Mouse (Mus musculus) liver, embryonic 14.5 days (tissue): ENCODE measurements at regions not wholly inside any gene's neighbourhood (a gene's known extent, or its start where the extent isn't known, plus 50 kb on each side); places are given as distances from the start of the nearest gene placed in this dataset.

Experiments
- ATAC-seq: fragments of 200-750 bp; cut with Nextera tagmentation; 2 replicates; pipeline ENCODE4 v1.8.0; 2017; ENCODE audit warnings: moderate number of reproducible peaks, mild to moderate bottlenecking, moderate library complexity; ENCODE audit not compliant: insufficient read depth
- DNase-seq, 3 experiments: peaks; one replicate each; pipeline ENCODE4 v3.0.0-alpha.2; 2012 to 2013; ENCODE audit warnings: low read depth in 3 of 3, low spot score in 3 of 3
- H3K27ac ChIP-seq: fragments of 300-500 bp; sonication (generic); 2 replicates; pipeline ENCODE4 v1.5.1; 2014; ENCODE audit warnings: moderate library complexity, mild to moderate bottlenecking, control low read depth, inconsistent platforms
- H3K27me3 ChIP-seq: fragments of 300-500 bp; sonication (generic); 2 replicates; pipeline ENCODE4 v1.6.1; 2014; ENCODE audit warnings: mild to moderate bottlenecking, low read length, moderate library complexity; ENCODE audit not compliant: control insufficient read depth, insufficient read depth
- H3K36me3 ChIP-seq: fragments of 300-500 bp; sonication (generic); replicated peaks from 2 replicates; pipeline ENCODE4 v1.6.1; 2014; ENCODE audit warnings: low read depth; ENCODE audit not compliant: control insufficient read depth, insufficient read depth
- H3K4me1 ChIP-seq, 2 experiments: fragments of 200-500 bp in 1 of 2; fragments of 300-500 bp in 1 of 2; sonication (generic) in 1 of 2; replicated peaks; 2 replicates each; pipeline ENCODE4 v1.6.1; 2012 to 2014; ENCODE audit warnings: antibody characterized with exemption in 1 of 2, inconsistent platforms in 1 of 2, low read length in 1 of 2; ENCODE audit not compliant: control insufficient read depth in 2 of 2, insufficient read depth in 2 of 2
- H3K4me2 ChIP-seq: fragments of 300-500 bp; sonication (generic); 2 replicates; pipeline ENCODE4 v1.6.1; 2014; ENCODE audit warnings: low read depth, mild to moderate bottlenecking, control low read depth, moderate library complexity
- H3K4me3 ChIP-seq, 2 experiments: fragments of 200-500 bp in 1 of 2; fragments of 300-500 bp in 1 of 2; sonication (generic) in 1 of 2; 2 replicates each; pipeline ENCODE4 v1.5.1; 2012 to 2014; ENCODE audit warnings: low read depth in 2 of 2, low read length in 2 of 2, mild to moderate bottlenecking in 2 of 2, control low read depth in 1 of 2, inconsistent platforms in 1 of 2, moderate library complexity in 1 of 2; ENCODE audit not compliant: insufficient read depth in 1 of 2
- H3K9ac ChIP-seq: fragments of 300-500 bp; sonication (generic); replicated peaks from 2 replicates; pipeline ENCODE4 v1.6.1; 2014; ENCODE audit warnings: mild to moderate bottlenecking, control low read depth, moderate library complexity
- H3K9me3 ChIP-seq: fragments of 300-500 bp; sonication (generic); 2 replicates; pipeline ENCODE4 v1.6.1; 2016; ENCODE audit warnings: low read length, mixed read lengths; ENCODE audit not compliant: control insufficient read depth
- CTCF ChIP-seq: IDR thresholded peaks from 2 replicates; pipeline ENCODE4 v1.5.1; 2016; ENCODE audit warnings: antibody characterized with exemption, low read depth, control low read depth
- EP300 ChIP-seq: IDR thresholded peaks from 2 replicates; pipeline ENCODE4 v1.6.1; 2016; ENCODE audit warnings: antibody characterized with exemption, low read depth
- WGBS: fragments of 180-500 bp; shearing (Covaris S2); extraction: QIAGEN DNeasy Blood & Tissue Kit; methylation state at CpG from one replicate; pipeline ENCODE4 v1.1.7; 2014; ENCODE audit not compliant: insufficient replicate concordance; 5-methylcytosine and 5-hydroxymethylcytosine counted together

GRCm38 (mm10) chr1:185963773-185964172, 153.3 kb downstream of the Lyplal1 start:
- Histone ChIP-seq H3K4me3 (no peak overlapping the region), H3K9me3 (no peaks in the 10 kb centered on the region), H3K9ac (no peak overlapping the region), H3K36me3 (no peaks in the 10 kb centered on the region), H3K27me3 (no peaks in the 10 kb centered on the region), H3K27ac (no peak overlapping the region), H3K4me2 (no peak overlapping the region), H3K4me1 (no peaks in the 10 kb centered on the region)
- no peak for DNase-seq
- no peak for TF ChIP-seq EP300
- TF ChIP-seq CTCF, result no peak
- ATAC-seq, result no peak
- WGBS, result 78% methylated on average over 2 of the region's 2 CpGs

- TF ChIP-seq EP300, result no peak
- TF ChIP-seq CTCF, result no peak
- no peak overlapping the region for H3K27ac ChIP-seq
- no peaks in the 10 kb centered on the region for H3K4me1 ChIP-seq
- H3K4me2 ChIP-seq, result no peak overlapping the region
- no peak for DNase-seq
- ATAC-seq, result no peak
- H3K9ac ChIP-seq, result no peak overlapping the region
- WGBS, result 56% methylated on average over 6 of the region's 6 CpGs
- no peaks in the 10 kb centered on the region for H3K27me3 ChIP-seq
- H3K9me3 ChIP-seq, result no peaks in the 10 kb centered on the region
- no peak overlapping the region for H3K4me3 ChIP-seq
- H3K36me3 ChIP-seq, result no peaks in the 10 kb centered on the region
These were observed 152.7 kb downstream of the Lyplal1 start for GRCm38 (mm10) chr1:185964426-185964825.

GRCm38 (mm10) chr1:185967227-185967626, 149.9 kb downstream of the Lyplal1 start:
- Histone ChIP-seq H3K27ac (no peak overlapping the region), H3K9me3 (no peaks in the 10 kb centered on the region), H3K4me1 (no peaks in the 10 kb centered on the region), H3K9ac (no peak overlapping the region), H3K27me3 (no peaks in the 10 kb centered on the region), H3K36me3 (no peaks in the 10 kb centered on the region), H3K4me2 (no peak overlapping the region), H3K4me3 (no peak overlapping the region)
- TF ChIP-seq CTCF, result no peak
- no peak for TF ChIP-seq EP300
- 49% methylated on average over 4 of the region's 4 CpGs for WGBS
- no peak for ATAC-seq
- no peak for DNase-seq

GRCm38 (mm10) chr1:185967816-185968215, 149.3 kb downstream of the Lyplal1 start:
- Histone ChIP-seq H3K9me3 (no peaks in the 10 kb centered on the region), H3K9ac (no peak overlapping the region), H3K4me1 (no peaks in the 10 kb centered on the region), H3K36me3 (no peaks in the 10 kb centered on the region), H3K4me2 (no peak overlapping the region), H3K4me3 (no peak overlapping the region), H3K27ac (no peak overlapping the region), H3K27me3 (no peaks in the 10 kb centered on the region)
- WGBS, result 57% methylated on average over 6 of the region's 6 CpGs
- no peak for DNase-seq
- no peak for TF ChIP-seq CTCF
- no peak for TF ChIP-seq EP300
- ATAC-seq, result no peak

GRCm38 (mm10) chr1:185968642-185969041, 148.5 kb downstream of the Lyplal1 start:
- Histone ChIP-seq H3K4me1 (no peaks in the 10 kb centered on the region), H3K36me3 (no peaks in the 10 kb centered on the region), H3K4me3 (no peak overlapping the region), H3K27ac (no peak overlapping the region), H3K27me3 (no peaks in the 10 kb centered on the region), H3K9me3 (no peaks in the 10 kb centered on the region), H3K4me2 (no peak overlapping the region), H3K9ac (no peak overlapping the region)
- TF ChIP-seq CTCF, result no peak
- no peak for TF ChIP-seq EP300
- 46% methylated on average over 3 of the region's 3 CpGs for WGBS
- ATAC-seq (no peak), DNase-seq (no peak)
